Mouse (Mus musculus) splenic B cell, adult 2 months (primary cell): ENCODE measurements around the gene Gm45062.
A peak's percentile ranks its signal among the peaks of the same experiment; 100 is the strongest.
"Not testable (repeated sequence)": the region's sequence is repeated elsewhere in the genome, so short reads cannot be mapped to it uniquely, and the experiment has no call there.

Experiments
- DNase-seq: peaks from one replicate; pipeline ENCODE4 v3.0.0-alpha.2; 2011; ENCODE audit warnings: low read depth, low spot score
- H3K27me3 ChIP-seq: 2 replicates; pipeline ENCODE4 v1.6.1; 2012; ENCODE audit warnings: mild to moderate bottlenecking, low read length, moderate library complexity, mixed read lengths; ENCODE audit not compliant: control insufficient read depth, poor library complexity, insufficient read depth, severe bottlenecking
- H3K36me3 ChIP-seq: 2 replicates; pipeline ENCODE4 v1.6.1; 2012; ENCODE audit warnings: mild to moderate bottlenecking, low read length, moderate library complexity, mixed read lengths; ENCODE audit not compliant: control insufficient read depth, poor library complexity, insufficient read depth, severe bottlenecking

Gene Gm45062

GRCm38 (mm10) chr6:8288755-8289580 is 29.7 kb downstream of the Gm45062 start:
- H3K27me3 ChIP-seq = no peaks in the 10 kb centered on the region
- peak; percentile 69 for DNase-seq
- H3K36me3 ChIP-seq = no peaks in the 10 kb centered on the region

GRCm38 (mm10) chr6:8294048-8294784 is 35.0 kb downstream of the Gm45062 start:
- DNase-seq = no peak
- H3K27me3 ChIP-seq = no peaks in the 10 kb centered on the region
- no peaks in the 10 kb centered on the region for H3K36me3 ChIP-seq

- Histone ChIP-seq H3K36me3 (no peaks in the 10 kb centered on the region), H3K27me3 (no peaks in the 10 kb centered on the region)
- DNase-seq = no peak
Observed at GRCm38 (mm10) chr6:8299066-8299863, 40.0 kb downstream of the Gm45062 start.

GRCm38 (mm10) chr6:8307878-8308775 is 48.9 kb downstream of the Gm45062 start:
- H3K27me3 ChIP-seq = no peaks in the 10 kb centered on the region
- H3K36me3 ChIP-seq = no peaks in the 10 kb centered on the region
- DNase-seq = no peak

GRCm38 (mm10) chr6:8312554-8312953 is 53.3 kb downstream of the Gm45062 start:
- DNase-seq = no peak
- Histone ChIP-seq H3K36me3 (no peaks in the 10 kb centered on the region), H3K27me3 (no peaks in the 10 kb centered on the region)

GRCm38 (mm10) chr6:8316201-8316600 is 57.0 kb downstream of the Gm45062 start:
- no peak for DNase-seq
- Histone ChIP-seq H3K36me3 (no peaks in the 10 kb centered on the region), H3K27me3 (no peaks in the 10 kb centered on the region)

GRCm38 (mm10) chr6:8319591-8319990 is 60.3 kb downstream of the Gm45062 start:
- H3K36me3 ChIP-seq = no peaks in the 10 kb centered on the region
- DNase-seq = no peak
- no peaks in the 10 kb centered on the region for H3K27me3 ChIP-seq

- DNase-seq, H3K36me3 ChIP-seq, H3K27me3 ChIP-seq: not testable (repeated sequence)
Observed at GRCm38 (mm10) chr6:8331496-8331895, 72.2 kb downstream of the Gm45062 start.

- H3K36me3 ChIP-seq = no peaks in the 10 kb centered on the region
- H3K27me3 ChIP-seq = no peaks in the 10 kb centered on the region
- no peak for DNase-seq
Observed at GRCm38 (mm10) chr6:8333380-8333779, 74.1 kb downstream of the Gm45062 start.

GRCm38 (mm10) chr6:8336487-8337390 is 77.5 kb downstream of the Gm45062 start:
- H3K36me3 ChIP-seq = no peaks in the 10 kb centered on the region
- no peaks in the 10 kb centered on the region for H3K27me3 ChIP-seq
- no peak for DNase-seq

GRCm38 (mm10) chr6:8339453-8339852 is 80.2 kb downstream of the Gm45062 start:
- H3K36me3 ChIP-seq = no peaks in the 10 kb centered on the region
- peak; percentile 69 for DNase-seq
- H3K27me3 ChIP-seq = no peaks in the 10 kb centered on the region

GRCm38 (mm10) chr6:8343271-8343670 is 84.0 kb downstream of the Gm45062 start:
- DNase-seq = no peak

GRCm38 (mm10) chr6:8345219-8345856 is 86.1 kb downstream of the Gm45062 start:
- DNase-seq = peak; percentile 49
- Histone ChIP-seq H3K27me3 (no peaks in the 10 kb centered on the region), H3K36me3 (no peaks in the 10 kb centered on the region)

More at GRCm38 (mm10) chr6:8343271-8343670, 84.0 kb downstream of the Gm45062 start:
- no peaks in the 10 kb centered on the region for H3K27me3 ChIP-seq
- H3K36me3 ChIP-seq = no peaks in the 10 kb centered on the region
